Mouse (Mus musculus): Measurements from ENCODE around the gene Ifnb1.

Gene Ifnb1

GRCm38 (mm10) chr4:88503753-88504152 lies 18.8 kb downstream of the Ifnb1 start:
- DNase-seq (ENCODE audit: low read depth, low spot score) = no peak

DNA sequence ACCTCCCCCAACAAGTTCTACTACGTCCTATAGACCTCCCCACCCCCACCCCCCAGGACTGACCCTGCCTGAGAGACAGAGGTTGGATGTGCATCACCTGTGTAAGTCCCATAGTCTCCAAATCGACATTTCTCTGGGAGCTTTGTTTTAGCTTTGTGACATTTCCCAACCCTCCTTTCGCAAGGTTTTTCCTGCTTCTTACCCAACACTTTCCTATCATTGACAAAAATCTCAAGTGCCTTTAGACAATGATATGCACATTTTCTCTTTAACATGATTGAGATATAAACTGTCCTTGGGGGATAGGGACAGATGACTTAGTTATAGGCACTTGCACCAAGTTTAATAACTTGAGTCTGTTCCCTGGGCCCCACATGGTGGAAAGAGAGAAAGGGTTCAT lies 21.3 kb downstream of the Ifnb1 start:
- no peak for DNase-seq (ENCODE audit: low read depth, low spot score)

- no peak for DNase-seq (ENCODE audit: low read depth, low spot score)
Observed at GRCm38 (mm10) chr4:88496321-88497018, 26.1 kb downstream of the Ifnb1 start.

DNA sequence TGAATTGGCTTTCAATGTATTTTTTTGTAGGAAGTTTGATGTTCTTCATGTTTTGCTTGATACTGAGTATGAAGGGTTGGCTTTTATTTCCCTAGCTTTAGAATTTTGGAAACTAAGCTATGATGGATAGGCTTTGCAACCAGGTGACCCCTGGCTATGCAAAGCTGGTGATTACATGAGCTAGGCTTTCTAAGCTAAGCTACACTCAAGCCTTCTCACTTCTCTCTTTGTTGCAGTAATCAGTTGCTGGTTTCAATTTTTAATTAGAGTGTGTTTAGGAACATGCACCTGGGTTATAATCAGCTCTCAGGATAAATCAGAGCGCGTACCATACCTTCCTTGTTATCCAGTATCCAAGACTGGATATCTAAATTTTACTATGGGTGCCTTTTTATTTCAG lies 33.0 kb downstream of the Ifnb1 start:
- no peak for DNase-seq (ENCODE audit: low read depth, low spot score)

- no peak for DNase-seq (ENCODE audit: low read depth, low spot score)
Observed at GRCm38 (mm10) chr4:88488107-88488506, 34.5 kb downstream of the Ifnb1 start.

DNA sequence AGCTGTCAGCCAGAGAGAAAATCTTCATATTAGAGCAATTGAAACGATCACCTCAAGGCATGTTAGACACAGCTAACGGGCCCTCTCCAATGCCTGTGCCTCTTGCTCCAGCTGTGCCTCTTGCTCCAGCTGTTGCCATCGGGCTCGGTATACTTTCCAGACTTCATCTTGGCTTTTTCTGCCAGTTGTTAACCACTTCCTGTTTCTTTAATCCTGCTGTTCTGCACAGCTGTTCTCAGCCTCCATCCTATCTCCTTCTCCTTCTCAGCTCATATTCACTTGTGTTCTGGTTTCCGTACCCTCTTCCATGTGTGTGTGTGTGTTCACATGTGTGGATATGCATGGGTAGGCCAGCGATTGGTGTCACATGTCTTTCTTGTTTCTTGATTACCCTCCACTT lies 42.4 kb downstream of the Ifnb1 start:
- DNase-seq (ENCODE audit: low read depth, low spot score) = no peak

- no peak for DNase-seq (ENCODE audit: low read depth, low spot score)
Observed at GRCm38 (mm10) chr4:88478809-88479186, 43.8 kb downstream of the Ifnb1 start.

- DNase-seq (ENCODE audit: low read depth, low spot score) = no peak
Observed at GRCm38 (mm10) chr4:88478177-88478808, 44.3 kb downstream of the Ifnb1 start.

DNA sequence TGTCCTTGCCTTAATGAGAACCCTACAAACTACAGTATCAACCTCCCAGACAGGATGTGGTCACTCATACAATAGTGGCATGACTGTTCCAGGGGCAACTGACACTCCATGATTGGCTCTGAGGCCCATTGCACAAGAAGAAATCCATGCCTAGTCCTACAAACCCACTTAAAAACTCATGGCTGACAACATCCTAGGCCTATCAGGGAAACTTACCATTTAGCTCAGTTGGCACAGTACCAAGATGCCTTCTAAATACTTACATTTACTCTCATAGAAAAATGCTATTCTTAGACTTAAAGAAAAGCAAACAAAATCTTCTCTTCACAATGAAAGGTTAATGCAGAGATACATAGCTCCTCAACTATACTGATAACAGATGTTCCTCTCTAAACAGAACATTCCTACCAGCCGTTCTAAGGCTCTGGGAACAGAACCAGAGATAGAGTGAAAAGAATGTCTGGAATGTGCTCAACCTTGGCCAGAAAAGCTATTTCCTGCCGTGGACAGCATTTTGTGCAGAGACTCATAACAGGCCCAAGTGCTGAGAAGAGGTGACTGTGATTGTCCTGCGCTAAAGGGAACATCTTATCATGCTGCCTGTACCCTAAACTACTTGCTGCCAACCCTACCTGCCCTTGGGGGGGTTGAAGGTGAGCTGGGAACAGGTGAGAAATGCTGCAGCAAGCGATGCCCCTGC lies 45.9 kb downstream of the Ifnb1 start:
- DNase-seq (ENCODE audit: low read depth, low spot score) = no peak

GRCm38 (mm10) chr4:88476084-88476483 lies 46.5 kb downstream of the Ifnb1 start:
- DNase-seq (ENCODE audit: low read depth, low spot score) = no peak

All from CD4-positive, CD25-positive, alpha-beta regulatory T cell, adult 2 months (primary cell).